Mouse (Mus musculus) limb, embryonic 12.5 days (tissue): ENCODE data around the gene Gigyf2. TPM values are rescaled to one million over a fixed set of nuclear protein-coding genes. Genes with fewer than 3 reads are reported as not detected.

Source experiments
- ATAC-seq: fragments of 200-750 bp; cut with Nextera tagmentation; 2 replicates; pipeline ENCODE4 v1.8.0; 2017; ENCODE audit warnings: low read depth, moderate TSS enrichment; ENCODE audit not compliant: insufficient number of reproducible peaks, insufficient read depth, low FRiP score, low TSS enrichment
- H3K27ac ChIP-seq: fragments of 300-500 bp; sonication (generic); 2 replicates; pipeline ENCODE4 v1.5.1; 2016; ENCODE audit warnings: mild to moderate bottlenecking, moderate library complexity
- H3K27me3 ChIP-seq: fragments of 300-500 bp; sonication (generic); 2 replicates; pipeline ENCODE4 v1.6.1; 2016; ENCODE audit warnings: mild to moderate bottlenecking, moderate library complexity
- H3K36me3 ChIP-seq: fragments of 300-500 bp; sonication (generic); 2 replicates; pipeline ENCODE4 v1.6.1; 2016; ENCODE audit warnings: mild to moderate bottlenecking, moderate library complexity
- H3K4me1 ChIP-seq: fragments of 300-500 bp; sonication (generic); replicated peaks from 2 replicates; pipeline ENCODE4 v1.6.1; 2016
- H3K4me2 ChIP-seq: fragments of 300-500 bp; sonication (generic); 2 replicates; pipeline ENCODE4 v1.6.1; 2016; ENCODE audit warnings: mild to moderate bottlenecking, moderate library complexity
- H3K4me3 ChIP-seq: fragments of 300-500 bp; sonication (generic); replicated peaks from 2 replicates; pipeline ENCODE4 v1.5.1; 2016; ENCODE audit warnings: mild to moderate bottlenecking
- H3K9ac ChIP-seq: fragments of 300-500 bp; sonication (generic); replicated peaks from 2 replicates; pipeline ENCODE4 v1.6.1; 2016; ENCODE audit warnings: mild to moderate bottlenecking, moderate library complexity
- H3K9me3 ChIP-seq: fragments of 300-500 bp; sonication (generic); 2 replicates; pipeline ENCODE4 v1.6.1; 2016; ENCODE audit warnings: mild to moderate bottlenecking, moderate library complexity
- WGBS: fragments of 180-500 bp; shearing (Covaris S2); methylation state at CpG from one replicate; pipeline ENCODE4 v1.1.7; 2016; 5-methylcytosine and 5-hydroxymethylcytosine counted together
- polyA plus RNA-seq: library from polyadenylated mRNA; unstranded; fragments of >200 nt; fragmentation: Nextera tagmentation; extraction: Ambion mirVana; gene quantifications from 2 replicates; pipeline ENCODE4 v1.2.1, GENCODE M21; 2016

Gene Gigyf2
- polyA plus RNA-seq, 1 experiment from 2014 or later: 57.5 TPM

GRCm38 (mm10) chr1:87297346-87297925, 29.4 kb upstream of the Gigyf2 start:
- no peaks in the 10 kb centered on the region for H3K27me3 ChIP-seq
- no peaks in the 10 kb centered on the region for H3K36me3 ChIP-seq
- no peak overlapping the region for H3K27ac ChIP-seq
- no peak overlapping the region for H3K4me3 ChIP-seq
- H3K9ac ChIP-seq: no peak overlapping the region
- no peak for ATAC-seq
- H3K4me1 ChIP-seq: no peaks in the 10 kb centered on the region
- no peaks in the 10 kb centered on the region for H3K9me3 ChIP-seq
- no peak overlapping the region for H3K4me2 ChIP-seq
- 89% methylated on average over 10 of the region's 10 CpGs for WGBS

- no peak for ATAC-seq
Observed at GRCm38 (mm10) chr1:87300360-87301286, 26.2 kb upstream of the Gigyf2 start.

GRCm38 (mm10) chr1:87301971-87302370, 24.8 kb upstream of the Gigyf2 start:
- Histone ChIP-seq H3K4me3 (no peak overlapping the region), H3K27ac (no peak overlapping the region), H3K4me1 (no peaks in the 10 kb centered on the region), H3K4me2 (no peak overlapping the region), H3K27me3 (no peaks in the 10 kb centered on the region), H3K36me3 (no peaks in the 10 kb centered on the region), H3K9ac (no peak overlapping the region), H3K9me3 (no peaks in the 10 kb centered on the region)
- 84% methylated on average over 2 of the region's 2 CpGs for WGBS
- ATAC-seq: no peak

More at GRCm38 (mm10) chr1:87300360-87301286, 26.2 kb upstream of the Gigyf2 start:
- Histone ChIP-seq H3K9ac (no peak overlapping the region), H3K4me1 (no peaks in the 10 kb centered on the region), H3K27me3 (no peaks in the 10 kb centered on the region), H3K4me2 (no peak overlapping the region), H3K9me3 (no peaks in the 10 kb centered on the region), H3K36me3 (no peaks in the 10 kb centered on the region), H3K4me3 (no peak overlapping the region), H3K27ac (no peak overlapping the region)
- 64% methylated on average over 14 of the region's 14 CpGs for WGBS

- no peak for ATAC-seq
- no peaks in the 10 kb centered on the region for H3K27me3 ChIP-seq
- H3K9ac ChIP-seq: no peak overlapping the region
- 90% methylated on average over 3 of the region's 3 CpGs for WGBS
- no peaks in the 10 kb centered on the region for H3K4me1 ChIP-seq
- no peak overlapping the region for H3K27ac ChIP-seq
- no peaks in the 10 kb centered on the region for H3K36me3 ChIP-seq
- no peak overlapping the region for H3K4me2 ChIP-seq
- H3K4me3 ChIP-seq: no peak overlapping the region
- H3K9me3 ChIP-seq: no peaks in the 10 kb centered on the region
Observed at GRCm38 (mm10) chr1:87308952-87309351, 17.8 kb upstream of the Gigyf2 start.

GRCm38 (mm10) chr1:87309621-87310020, 17.2 kb upstream of the Gigyf2 start:
- H3K27ac ChIP-seq: no peak overlapping the region
- H3K9me3 ChIP-seq: no peaks in the 10 kb centered on the region
- no peak for ATAC-seq
- no peaks in the 10 kb centered on the region for H3K36me3 ChIP-seq
- 78% methylated on average over 16 of the region's 16 CpGs for WGBS
- H3K9ac ChIP-seq: no peak overlapping the region
- no peaks in the 10 kb centered on the region for H3K4me1 ChIP-seq
- H3K4me3 ChIP-seq: no peak overlapping the region
- H3K4me2 ChIP-seq: no peak overlapping the region
- no peaks in the 10 kb centered on the region for H3K27me3 ChIP-seq

- Histone ChIP-seq H3K27me3 (no peaks in the 10 kb centered on the region), H3K9me3 (no peaks in the 10 kb centered on the region), H3K4me3 (no peak overlapping the region), H3K4me2 (no peak overlapping the region), H3K4me1 (no peaks in the 10 kb centered on the region), H3K9ac (no peak overlapping the region), H3K27ac (no peak overlapping the region), H3K36me3 (no peaks in the 10 kb centered on the region)
- no peak for ATAC-seq
- WGBS: 90% methylated on average over 2 of the region's 2 CpGs
Observed at GRCm38 (mm10) chr1:87312681-87313080, 14.1 kb upstream of the Gigyf2 start.

- no peak overlapping the region for H3K4me2 ChIP-seq
- no peak overlapping the region for H3K4me3 ChIP-seq
- H3K27me3 ChIP-seq: no peaks in the 10 kb centered on the region
- no peak for ATAC-seq
- no peaks in the 10 kb centered on the region for H3K36me3 ChIP-seq
- 85% methylated on average over 2 of the region's 2 CpGs for WGBS
- no peaks in the 10 kb centered on the region for H3K9me3 ChIP-seq
- no peaks in the 10 kb centered on the region for H3K4me1 ChIP-seq
- H3K9ac ChIP-seq: no peak overlapping the region
- H3K27ac ChIP-seq: no peak overlapping the region
Observed at GRCm38 (mm10) chr1:87313116-87313515, 13.7 kb upstream of the Gigyf2 start.

GRCm38 (mm10) chr1:87313843-87314570, 12.8 kb upstream of the Gigyf2 start:
- Histone ChIP-seq H3K4me3 (no peak overlapping the region), H3K27me3 (no peaks in the 10 kb centered on the region), H3K36me3 (no peaks in the 10 kb centered on the region), H3K9ac (no peak overlapping the region), H3K9me3 (peaks cover 7% of the 10 kb centered on the region; the same call in 1 of the 2 replicates), H3K4me2 (no peak overlapping the region), H3K27ac (no peak overlapping the region), H3K4me1 (no peaks in the 10 kb centered on the region)
- WGBS: 91% methylated on average over 8 of the region's 8 CpGs
- no peak for ATAC-seq

GRCm38 (mm10) chr1:87315431-87315830, 11.4 kb upstream of the Gigyf2 start:
- Histone ChIP-seq H3K4me1 (no peaks in the 10 kb centered on the region), H3K9ac (no peak overlapping the region), H3K36me3 (no peaks in the 10 kb centered on the region), H3K4me3 (no peak overlapping the region), H3K9me3 (peaks cover 20% of the 10 kb centered on the region), H3K27me3 (no peaks in the 10 kb centered on the region), H3K4me2 (no peak overlapping the region), H3K27ac (no peak overlapping the region)
- no peak for ATAC-seq
- WGBS: 92% methylated on average over 2 of the region's 2 CpGs

- H3K4me2 ChIP-seq: no peak overlapping the region
- WGBS: 72% methylated on average over 2 of the region's 2 CpGs
- peaks cover 23% of the 10 kb centered on the region for H3K9me3 ChIP-seq
- H3K36me3 ChIP-seq: no peaks in the 10 kb centered on the region
- no peak overlapping the region for H3K9ac ChIP-seq
- no peak for ATAC-seq
- H3K27ac ChIP-seq: no peak overlapping the region
- no peaks in the 10 kb centered on the region for H3K27me3 ChIP-seq
- no peaks in the 10 kb centered on the region for H3K4me1 ChIP-seq
- H3K4me3 ChIP-seq: no peak overlapping the region
Observed at GRCm38 (mm10) chr1:87315894-87316293, 10.9 kb upstream of the Gigyf2 start.

GRCm38 (mm10) chr1:87316672-87317071, 10.1 kb upstream of the Gigyf2 start:
- Histone ChIP-seq H3K27me3 (no peaks in the 10 kb centered on the region), H3K4me2 (no peak overlapping the region), H3K27ac (no peak overlapping the region), H3K4me3 (no peak overlapping the region), H3K4me1 (no peaks in the 10 kb centered on the region), H3K9me3 (peaks cover 31% of the 10 kb centered on the region), H3K9ac (no peak overlapping the region), H3K36me3 (no peaks in the 10 kb centered on the region)
- WGBS: 57% methylated on average over 3 of the region's 3 CpGs
- no peak for ATAC-seq
